Mouse (Mus musculus) E14TG2a.4 (cell line): ENCODE data around the gene Ogdh.

ENCODE experiments used
- CTCF ChIP-seq: conservative IDR thresholded peaks from 2 replicates; pipeline ENCODE4 v1.5.1; 2014; ENCODE audit warnings: low read length
- POU5F1 ChIP-seq: IDR thresholded peaks from 2 replicates; pipeline ENCODE4 v1.6.1; 2014; ENCODE audit warnings: low read length, borderline replicate concordance

- TF ChIP-seq CTCF (no peak), POU5F1 (no peak)
Observed at GRCm38 (mm10) chr11:6346966-6347365, 55.5 kb downstream of the Ogdh start.
